Mouse (Mus musculus) MEL (cell line): ENCODE results near the gene Gm49450. TPM values are rescaled to one million over a fixed set of nuclear protein-coding genes. Genes with fewer than 3 reads are reported as not detected.
A peak's percentile ranks its signal among the peaks of the same experiment; 100 is the strongest.

ENCODE experiments used
- DNase-seq: peaks from one replicate; pipeline ENCODE4 v3.0.0; 2011; ENCODE audit warnings: low read depth, low spot score
- H3K27ac ChIP-seq: 2 replicates; pipeline ENCODE4 v1.5.1; 2012; ENCODE audit warnings: low read depth, mild to moderate bottlenecking, control low read depth, low read length, moderate library complexity; ENCODE audit not compliant: control insufficient read depth
- H3K27me3 ChIP-seq, 2 experiments: fragments of 150-350 bp in 1 of 2; sonication (generic) in 1 of 2; 2 replicates each; pipeline ENCODE4 v1.6.1; 2012; ENCODE audit warnings: low read length in 2 of 2, mild to moderate bottlenecking in 2 of 2, improper control_type of control experiment in 1 of 2, moderate library complexity in 1 of 2; ENCODE audit not compliant: insufficient read depth in 2 of 2, control insufficient read depth in 1 of 2
- H3K36me3 ChIP-seq, 2 experiments: 2 replicates each; pipeline ENCODE4 v1.6.1; 2012 to 2014; ENCODE audit warnings: low read length in 2 of 2, improper control_type of control experiment in 1 of 2, inconsistent platforms in 1 of 2, mild to moderate bottlenecking in 1 of 2; ENCODE audit not compliant: insufficient read depth in 2 of 2, control insufficient read depth in 1 of 2
- H3K4me1 ChIP-seq, 2 experiments: fragments of 150-350 bp in 1 of 2; sonication (generic) in 1 of 2; 2 replicates each; pipeline ENCODE4 v1.6.1; 2012; ENCODE audit warnings: low read length in 2 of 2, improper control_type of control experiment in 1 of 2, mild to moderate bottlenecking in 1 of 2; ENCODE audit not compliant: insufficient read depth in 2 of 2, control insufficient read depth in 1 of 2
- H3K4me3 ChIP-seq, 2 experiments: fragments of 150-350 bp in 1 of 2; sonication (generic) in 1 of 2; 2 replicates each; pipeline ENCODE4 v1.5.1; 2012; ENCODE audit warnings: low read depth in 2 of 2, low read length in 2 of 2, mild to moderate bottlenecking in 2 of 2, moderate library complexity in 2 of 2, control low read depth in 1 of 2, improper control_type of control experiment in 1 of 2; ENCODE audit not compliant: control insufficient read depth in 1 of 2, insufficient read depth in 1 of 2
- H3K79me2 ChIP-seq: 2 replicates; pipeline ENCODE4 v1.6.1; 2012; ENCODE audit warnings: mild to moderate bottlenecking, low read length, moderate library complexity; ENCODE audit not compliant: control insufficient read depth, poor library complexity, insufficient read depth
- H3K9ac ChIP-seq: 2 replicates; pipeline ENCODE4 v1.6.1; 2012; ENCODE audit warnings: low read depth, mild to moderate bottlenecking, control low read depth, low read length, moderate library complexity; ENCODE audit not compliant: control insufficient read depth, poor library complexity, severe bottlenecking
- H3K9me3 ChIP-seq: fragments of 150-350 bp; sonication (generic); replicated peaks from 2 replicates; pipeline ENCODE4 v1.6.1; 2012; ENCODE audit warnings: mild to moderate bottlenecking, low read length, improper control_type of control experiment, moderate library complexity; ENCODE audit not compliant: insufficient read depth
- BHLHE40 ChIP-seq: IDR thresholded peaks from 2 replicates; pipeline ENCODE4 v1.6.1; 2012; ENCODE audit warnings: low read depth, mild to moderate bottlenecking, inconsistent platforms, low read length, improper control_type of control experiment, borderline replicate concordance
- CHD1 ChIP-seq: IDR thresholded peaks from 2 replicates; pipeline ENCODE4 v1.6.1; 2012; ENCODE audit warnings: low read depth, mild to moderate bottlenecking, inconsistent platforms, low read length, improper control_type of control experiment
- CTCF ChIP-seq, 3 experiments: IDR thresholded peaks in 2 of 3; conservative IDR thresholded peaks in 1 of 3; 2 replicates each; pipeline ENCODE4 v1.5.1; 2011 to 2012; ENCODE audit warnings: low read length in 3 of 3, low read depth in 2 of 3, mild to moderate bottlenecking in 2 of 3, improper control_type of control experiment in 1 of 3, inconsistent platforms in 1 of 3, mixed read lengths in 1 of 3, moderate library complexity in 1 of 3; ENCODE audit not compliant: control insufficient read depth in 1 of 3, insufficient read depth in 1 of 3, poor library complexity in 1 of 3, severe bottlenecking in 1 of 3
- E2F4 ChIP-seq: IDR thresholded peaks from 2 replicates; pipeline ENCODE4 v1.6.1; 2011; ENCODE audit warnings: low read depth, low read length, improper control_type of control experiment, borderline replicate concordance
- EP300 ChIP-seq, 2 experiments: IDR thresholded peaks; 2 replicates each; pipeline ENCODE4 v1.6.1; 2011; ENCODE audit warnings: improper control_type of control experiment in 2 of 2, low read length in 2 of 2, low read depth in 1 of 2, mild to moderate bottlenecking in 1 of 2
- ETS1 ChIP-seq: IDR thresholded peaks from 2 replicates; pipeline ENCODE4 v1.6.1; 2012; ENCODE audit warnings: low read depth, mild to moderate bottlenecking, inconsistent platforms, low read length, improper control_type of control experiment, moderate library complexity
- GATA1 ChIP-seq: IDR thresholded peaks from 2 replicates; pipeline ENCODE4 v1.6.1; 2011; ENCODE audit warnings: low read depth, low read length, improper control_type of control experiment
- JUND ChIP-seq: IDR thresholded peaks from 2 replicates; pipeline ENCODE4 v1.6.1; 2011; ENCODE audit warnings: low read depth, mild to moderate bottlenecking, improper control_type of control experiment, low read length
- KAT2A ChIP-seq: conservative IDR thresholded peaks from 2 replicates; pipeline ENCODE4 v1.6.1; 2012; ENCODE audit warnings: low read depth, low read length, improper control_type of control experiment, inconsistent platforms
- MAFK ChIP-seq: IDR thresholded peaks from 2 replicates; pipeline ENCODE4 v1.6.1; 2011; ENCODE audit warnings: low read depth, mild to moderate bottlenecking, low read length, improper control_type of control experiment, borderline replicate concordance
- MEF2A ChIP-seq: IDR thresholded peaks from 2 replicates; pipeline ENCODE4 v1.6.1; 2014; ENCODE audit warnings: low read depth, mild to moderate bottlenecking, inconsistent platforms, low read length, improper control_type of control experiment; ENCODE audit not compliant: poor library complexity, insufficient replicate concordance, severe bottlenecking; ENCODE audit errors: extremely low read depth
- MYB ChIP-seq: IDR thresholded peaks from 2 replicates; pipeline ENCODE4 v1.6.1; 2011; ENCODE audit warnings: mild to moderate bottlenecking, low read depth, low read length, improper control_type of control experiment
- MYC ChIP-seq: IDR thresholded peaks from 2 replicates; pipeline ENCODE4 v1.6.1; 2011; ENCODE audit warnings: low read depth, mild to moderate bottlenecking, low read length, improper control_type of control experiment, moderate library complexity
- SIN3A ChIP-seq: IDR thresholded peaks from 2 replicates; pipeline ENCODE4 v1.6.1; 2012; ENCODE audit warnings: low read length, improper control_type of control experiment, inconsistent platforms
- TBP ChIP-seq: IDR thresholded peaks from 2 replicates; pipeline ENCODE4 v1.8.0; 2011; ENCODE audit warnings: low read depth, low read length, improper control_type of control experiment
- TCF12 ChIP-seq: IDR thresholded peaks from 2 replicates; pipeline ENCODE4 v1.6.1; 2014; ENCODE audit warnings: low read depth, mild to moderate bottlenecking, inconsistent platforms, low read length, improper control_type of control experiment, moderate library complexity
- UBTF ChIP-seq: IDR thresholded peaks from 2 replicates; pipeline ENCODE4 v1.6.1; 2012; ENCODE audit warnings: low read depth, mild to moderate bottlenecking, inconsistent platforms, low read length, improper control_type of control experiment, moderate library complexity, borderline replicate concordance; ENCODE audit not compliant: insufficient read depth
- USF2 ChIP-seq, 2 experiments: IDR thresholded peaks; 2 replicates each; pipeline ENCODE4 v1.6.1; 2011 to 2012; ENCODE audit warnings: improper control_type of control experiment in 2 of 2, low read length in 2 of 2, borderline replicate concordance in 1 of 2, inconsistent platforms in 1 of 2, low read depth in 1 of 2, mild to moderate bottlenecking in 1 of 2; ENCODE audit not compliant: insufficient read depth in 1 of 2
- ZC3H11A ChIP-seq: IDR thresholded peaks from 2 replicates; pipeline ENCODE4 v1.6.1; 2012; ENCODE audit warnings: low read depth, mild to moderate bottlenecking, inconsistent platforms, low read length, improper control_type of control experiment
- ZKSCAN1 ChIP-seq: IDR thresholded peaks from 2 replicates; pipeline ENCODE4 v1.6.1; 2012; ENCODE audit warnings: low read depth, mild to moderate bottlenecking, inconsistent platforms, low read length, improper control_type of control experiment, moderate library complexity
- ZNF384 ChIP-seq: IDR thresholded peaks from 2 replicates; pipeline ENCODE4 v1.6.1; 2012; ENCODE audit warnings: low read depth, mild to moderate bottlenecking, inconsistent platforms, low read length, improper control_type of control experiment
- polyA plus RNA-seq, 2 experiments: library from polyadenylated mRNA; stranded (reverse) in 1 of 2; unstranded in 1 of 2; fragments of >175 nt in 1 of 2; fragments of >200 nt in 1 of 2; gene quantifications; 2 replicates each; pipeline versions ENCODE4 v1.2.1 to v1.2.4; 2012; ENCODE audit warnings: low replicate concordance in 2 of 2, low read depth in 1 of 2; ENCODE audit not compliant: insufficient read length in 2 of 2, insufficient read depth in 1 of 2, missing spikeins in 1 of 2
- total RNA-seq: library from RNA; depleted of rRNA; stranded (reverse); fragments of 300-350 nt; gene quantifications from 2 replicates; pipeline ENCODE4 v1.2.3, GENCODE M21; 2012

Gm49450 gene
- total and polyA plus RNA-seq, 3 experiments = not detected

- Histone ChIP-seq H3K9ac (no peak overlapping the region), H3K27ac (no peak overlapping the region), H3K79me2 (no peaks in the 10 kb centered on the region), H3K27me3 (peaks cover 7 to 10% of the 10 kb centered on the region in 2 experiments; a peak in 3 of 4 replicates), H3K4me1 (no peaks in the 10 kb centered on the region), H3K36me3 (no peaks in the 10 kb centered on the region), H3K4me3 (no peak overlapping the region), H3K9me3 (no peaks in the 10 kb centered on the region)
- no peak for DNase-seq
- no peak for TF ChIP-seq ZKSCAN1
- TF ChIP-seq ZC3H11A = no peak
- TF ChIP-seq MYC = no peak
- no peak for TF ChIP-seq CTCF (IDR thresholded peaks at IDR 0.05 in 2 of 3, conservative IDR thresholded peaks at IDR 0.05 in 1 of 3; ENCODE audit: control insufficient read depth in 1 of 3, insufficient read depth in 1 of 3, low read depth in 2 of 3, low read length in 3 of 3, poor library complexity in 1 of 3, severe bottlenecking in 1 of 3)
- no peak for TF ChIP-seq MYB
- no peak for TF ChIP-seq KAT2A
- no peak for TF ChIP-seq JUND
- no peak for TF ChIP-seq ZNF384
Observed at GRCm38 (mm10) chr15:98968701-98969371, 15.5 kb upstream of the Gm49450 start.

- DNase-seq = no peak
- Histone ChIP-seq H3K79me2 (no peaks in the 10 kb centered on the region), H3K4me3 (no peak overlapping the region), H3K27me3 (peaks cover 3 to 4% of the 10 kb centered on the region in 2 experiments; a peak in 3 of 4 replicates), H3K9me3 (no peaks in the 10 kb centered on the region), H3K36me3 (no peaks in the 10 kb centered on the region), H3K27ac (no peak overlapping the region), H3K9ac (no peak overlapping the region), H3K4me1 (peaks cover 0 to 5% of the 10 kb centered on the region in 2 experiments; a peak in 1 of 4 replicates)
- peak; percentile 26; the same call in 1 of the 2 replicates for TF ChIP-seq TCF12
- TF ChIP-seq GATA1 = 0 out of 2 replicates have a peak, but pooled peaks have one; percentile 6
- 0 out of 2 replicates have a peak, but pooled peaks have one; percentile 27 for TF ChIP-seq SIN3A
- no peak for TF ChIP-seq ZC3H11A
Observed at GRCm38 (mm10) chr15:98959531-98959930, 6.2 kb upstream of the Gm49450 start.

GRCm38 (mm10) chr15:98958901-98959420, 5.6 kb upstream of the Gm49450 start:
- no peak overlapping the region for H3K9ac ChIP-seq
- no peaks in the 10 kb centered on the region; a peak in 1 of 4 replicates for H3K36me3 ChIP-seq
- H3K4me3 ChIP-seq = no peak overlapping the region
- H3K79me2 ChIP-seq = no peaks in the 10 kb centered on the region
- no peak for TF ChIP-seq EP300 (IDR thresholded peaks at IDR 0.05; ENCODE audit: low read depth in 1 of 2, low read length in 2 of 2)
- no peak for TF ChIP-seq E2F4
- no peak for TF ChIP-seq BHLHE40
- TF ChIP-seq GATA1 = no peak
- no peak for TF ChIP-seq MAFK
- no peak for TF ChIP-seq TBP
- TF ChIP-seq USF2 (IDR thresholded peaks at IDR 0.05; ENCODE audit: borderline replicate concordance in 1 of 2, insufficient read depth in 1 of 2, low read depth in 1 of 2, low read length in 2 of 2) = no peak
- TF ChIP-seq ETS1 = no peak
- no peak for TF ChIP-seq CHD1
- TF ChIP-seq MEF2A = no peak
- TF ChIP-seq UBTF = no peak
- no peak for TF ChIP-seq KAT2A
- TF ChIP-seq ZNF384 = no peak
- no peak for TF ChIP-seq MYB
- H3K27ac ChIP-seq = no peak overlapping the region
- H3K27me3 ChIP-seq = peaks cover 3 to 4% of the 10 kb centered on the region in 2 experiments; a peak in 3 of 4 replicates
- H3K4me1 ChIP-seq = peaks cover 0 to 5% of the 10 kb centered on the region in 2 experiments; a peak in 1 of 4 replicates
- DNase-seq = no peak
- H3K9me3 ChIP-seq = no peaks in the 10 kb centered on the region
